Mouse (Mus musculus): ENCODE results near the gene Card10. TPM values are rescaled to one million over a fixed set of nuclear protein-coding genes. Genes with fewer than 3 reads are reported as not detected.

Card10 gene
- polyA plus RNA-seq, 1 experiment from 2014 or later, result 2.6 TPM

- Histone ChIP-seq H3K4me3 (no peak overlapping the region), H3K36me3 (no peaks in the 10 kb centered on the region), H3K27me3 (peaks cover 5% of the 10 kb centered on the region; the same call in 1 of the 2 replicates), H3K9me3 (no peaks in the 10 kb centered on the region), H3K9ac (no peak overlapping the region), H3K4me1 (replicated peaks) (no peaks in the 10 kb centered on the region), H3K4me2 (no peak overlapping the region), H3K27ac (replicated peaks) (no peak overlapping the region)
- no peak for ATAC-seq (ENCODE audit: low FRiP score, low read depth)
- WGBS, result 65% methylated on average over 9 of the region's 9 CpGs
These were observed 6.9 kb upstream of the Card10 start for GRCm38 (mm10) chr15:78809739-78810138.

DNA sequence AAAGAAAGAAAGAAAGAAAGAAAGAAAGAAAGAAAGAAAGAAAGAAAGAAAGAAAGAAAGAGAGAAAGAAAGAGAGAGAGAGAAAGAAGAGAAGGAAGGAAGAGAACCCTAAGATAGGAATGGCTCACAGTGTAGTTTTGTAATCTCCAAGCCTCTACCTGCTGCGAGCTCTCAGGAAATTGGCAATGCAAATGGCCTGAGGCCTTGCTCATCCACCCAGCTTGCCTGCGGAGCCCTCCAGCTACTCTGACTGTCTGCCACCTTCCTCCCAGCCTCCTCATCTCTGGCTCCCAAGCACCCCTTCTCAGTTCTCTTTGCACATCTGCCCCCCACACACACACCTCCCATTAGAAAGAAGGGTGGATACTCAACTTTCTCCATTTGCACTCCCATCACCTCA, 6.1 kb upstream of the Card10 start:
- peaks cover 5% of the 10 kb centered on the region; the same call in 1 of the 2 replicates for H3K27me3 ChIP-seq
- no peak for ATAC-seq (ENCODE audit: low FRiP score, low read depth)
- 95% methylated on average over 2 of the region's 2 CpGs for WGBS
- H3K4me1 ChIP-seq (replicated peaks), result no peaks in the 10 kb centered on the region
- no peak overlapping the region for H3K4me3 ChIP-seq
- H3K27ac ChIP-seq (replicated peaks), result no peak overlapping the region
- H3K36me3 ChIP-seq, result no peaks in the 10 kb centered on the region
- no peak overlapping the region for H3K4me2 ChIP-seq
- H3K9ac ChIP-seq, result no peak overlapping the region
- H3K9me3 ChIP-seq, result no peaks in the 10 kb centered on the region

GRCm38 (mm10) chr15:78807141-78807540, 4.3 kb upstream of the Card10 start:
- Histone ChIP-seq H3K4me1 (replicated peaks) (peaks cover 15% of the 10 kb centered on the region), H3K9ac (no peak overlapping the region), H3K27me3 (peaks cover 13% of the 10 kb centered on the region; the same call in 1 of the 2 replicates), H3K9me3 (no peaks in the 10 kb centered on the region), H3K4me3 (no peak overlapping the region), H3K27ac (replicated peaks) (no peak overlapping the region), H3K4me2 (no peak overlapping the region), H3K36me3 (no peaks in the 10 kb centered on the region)
- ATAC-seq (ENCODE audit: low FRiP score, low read depth), result no peak
- WGBS, result 86% methylated on average over 3 of the region's 3 CpGs

GRCm38 (mm10) chr15:78806614-78807013, 3.8 kb upstream of the Card10 start:
- 39% methylated on average over 2 of the region's 2 CpGs for whole genome bisulfite sequencing
- no peaks in the 10 kb centered on the region for H3K9me3 ChIP-seq
- no peak overlapping the region for H3K4me3 ChIP-seq
- no peaks in the 10 kb centered on the region for H3K36me3 ChIP-seq
- H3K27me3 ChIP-seq, result peaks cover 18% of the 10 kb centered on the region
- H3K4me1 ChIP-seq (replicated peaks), result peaks cover 19% of the 10 kb centered on the region
- no peak overlapping the region for H3K27ac ChIP-seq (replicated peaks)
- no peak for ATAC-seq (ENCODE audit: low FRiP score, low read depth)
- H3K9ac ChIP-seq, result no peak overlapping the region
- no peak overlapping the region for H3K4me2 ChIP-seq

DNA sequence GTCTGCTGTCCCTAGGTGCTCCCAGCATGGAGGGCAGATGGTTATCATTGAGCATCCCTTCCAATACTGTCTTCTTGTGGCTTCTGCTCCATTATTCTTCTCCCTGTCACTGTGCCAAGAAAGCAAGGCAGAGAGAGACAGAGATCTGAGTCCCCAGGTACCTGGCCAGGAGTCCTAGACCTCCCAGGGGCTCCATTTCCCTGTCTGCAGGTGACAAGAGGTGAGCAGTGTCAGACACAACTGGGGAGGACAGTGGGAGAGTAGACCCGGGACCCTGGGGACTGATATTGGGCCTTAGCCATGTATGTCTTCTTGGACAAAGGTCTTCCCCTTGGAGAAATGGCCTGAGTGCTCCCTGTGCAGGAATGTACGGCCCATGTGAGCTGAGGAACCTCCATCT, 2.5 kb upstream of the Card10 start:
- Histone ChIP-seq H3K4me3 (no peak overlapping the region), H3K9me3 (no peaks in the 10 kb centered on the region), H3K4me1 (replicated peaks) (peaks cover 21% of the 10 kb centered on the region), H3K27ac (replicated peaks) (no peak overlapping the region), H3K36me3 (no peaks in the 10 kb centered on the region), H3K9ac (no peak overlapping the region), H3K4me2 (no peak overlapping the region), H3K27me3 (peaks cover 30% of the 10 kb centered on the region)
- no peak for ATAC-seq (ENCODE audit: low FRiP score, low read depth)
- WGBS, result 90% methylated on average over 2 of the region's 2 CpGs

GRCm38 (mm10) chr15:78804326-78804725, 1.5 kb upstream of the Card10 start:
- 9% methylated on average over 6 of the region's 6 CpGs for WGBS
- H3K9ac ChIP-seq, result no peak overlapping the region
- H3K4me3 ChIP-seq, result no peak overlapping the region
- no peak overlapping the region for H3K4me2 ChIP-seq
- H3K27ac ChIP-seq (replicated peaks), result no peak overlapping the region
- no peaks in the 10 kb centered on the region for H3K36me3 ChIP-seq
- H3K27me3 ChIP-seq, result peaks cover 32% of the 10 kb centered on the region
- no peak for ATAC-seq (ENCODE audit: low FRiP score, low read depth)
- no peaks in the 10 kb centered on the region for H3K9me3 ChIP-seq
- H3K4me1 ChIP-seq (replicated peaks), result peaks cover 21% of the 10 kb centered on the region

GRCm38 (mm10) chr15:78803499-78803900, 658 bp upstream of the Card10 start:
- Histone ChIP-seq H3K36me3 (no peaks in the 10 kb centered on the region), H3K9me3 (no peaks in the 10 kb centered on the region), H3K4me2 (no peak overlapping the region), H3K27ac (replicated peaks) (no peak overlapping the region), H3K4me1 (replicated peaks) (peaks cover 25% of the 10 kb centered on the region), H3K4me3 (no peak overlapping the region), H3K9ac (no peak overlapping the region), H3K27me3 (peaks cover 32% of the 10 kb centered on the region)
- no peak for ATAC-seq (ENCODE audit: low FRiP score, low read depth)
- 6% methylated on average over 8 of the region's 8 CpGs for WGBS

- H3K27me3 ChIP-seq, result peaks cover 35% of the 10 kb centered on the region
- no peaks in the 10 kb centered on the region for H3K36me3 ChIP-seq
- ATAC-seq (ENCODE audit: low FRiP score, low read depth), result no peak; the same call in 1 of the 2 replicates
- H3K9ac ChIP-seq, result peak overlapping the region; percentile 47
- no peaks in the 10 kb centered on the region for H3K9me3 ChIP-seq
- H3K4me3 ChIP-seq, result peak overlapping the region; percentile 48
- no peak overlapping the region; the same call in 1 of the 2 replicates for H3K27ac ChIP-seq (replicated peaks)
- WGBS, result 3% methylated on average over 67 of the region's 67 CpGs
- peaks cover 25% of the 10 kb centered on the region for H3K4me1 ChIP-seq (replicated peaks)
- H3K4me2 ChIP-seq, result peak overlapping the region; percentile 81
These were observed 686 bp downstream of the Card10 start for GRCm38 (mm10) chr15:78801971-78802741.

DNA sequence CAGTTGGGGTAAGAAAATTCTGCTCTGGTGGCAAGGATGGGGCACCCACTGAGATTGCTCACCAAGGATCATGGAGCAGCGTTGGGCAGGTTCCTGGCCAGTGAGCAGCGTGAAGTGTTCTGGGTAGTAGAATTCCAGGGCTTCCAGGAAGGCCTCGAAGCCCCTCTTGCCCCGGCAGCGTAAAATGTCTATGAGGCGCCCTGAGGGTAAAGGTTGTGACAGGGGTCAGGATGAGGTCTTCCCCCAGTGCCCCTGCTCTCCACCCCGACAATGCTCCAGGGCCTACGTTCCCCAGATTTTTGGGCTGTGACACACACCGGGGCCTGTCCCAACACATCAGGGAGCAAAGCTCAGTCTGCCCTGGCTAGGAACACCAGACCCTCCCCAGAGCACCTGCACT, 1.3 kb downstream of the Card10 start:
- Histone ChIP-seq H3K27me3 (peaks cover 35% of the 10 kb centered on the region), H3K4me2 (peak overlapping the region; percentile 81), H3K4me1 (replicated peaks) (peaks cover 26% of the 10 kb centered on the region), H3K9me3 (no peaks in the 10 kb centered on the region), H3K9ac (no peak overlapping the region), H3K4me3 (peak overlapping the region; percentile 48), H3K36me3 (no peaks in the 10 kb centered on the region), H3K27ac (replicated peaks) (no peak overlapping the region)
- 72% methylated on average over 9 of the region's 9 CpGs for whole genome bisulfite sequencing
- no peak for ATAC-seq (ENCODE audit: low FRiP score, low read depth)

DNA sequence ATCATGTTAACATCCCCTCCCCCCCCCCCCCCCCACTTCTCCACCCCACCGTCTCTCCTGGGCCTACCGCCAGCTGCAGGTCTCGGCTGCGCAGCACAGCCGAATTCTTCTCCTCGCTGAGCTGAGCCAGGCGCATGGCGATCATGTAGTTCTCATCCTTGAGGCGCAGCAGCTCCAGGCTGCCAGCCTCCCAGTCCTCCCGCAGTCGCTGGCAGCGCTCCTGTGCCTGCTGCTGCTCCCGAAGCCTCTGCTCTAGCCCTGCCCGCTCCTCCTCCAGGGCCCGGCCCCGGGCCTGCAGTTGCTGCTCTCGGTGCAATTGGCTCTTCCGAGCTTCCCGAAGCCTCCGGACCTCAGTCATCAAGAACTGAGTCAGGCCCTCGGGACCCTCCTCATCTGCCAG, 3.8 kb downstream of the Card10 start:
- Histone ChIP-seq H3K9me3 (no peaks in the 10 kb centered on the region), H3K27me3 (peaks cover 30% of the 10 kb centered on the region), H3K9ac (no peak overlapping the region), H3K27ac (replicated peaks) (no peak overlapping the region), H3K36me3 (no peaks in the 10 kb centered on the region), H3K4me3 (no peak overlapping the region), H3K4me1 (replicated peaks) (peaks cover 35% of the 10 kb centered on the region), H3K4me2 (peak overlapping the region; percentile 23; the same call in 1 of the 2 replicates)
- ATAC-seq (ENCODE audit: low FRiP score, low read depth), result no peak; the same call in 1 of the 2 replicates
- 38% methylated on average over 21 of the region's 21 CpGs for WGBS

DNA sequence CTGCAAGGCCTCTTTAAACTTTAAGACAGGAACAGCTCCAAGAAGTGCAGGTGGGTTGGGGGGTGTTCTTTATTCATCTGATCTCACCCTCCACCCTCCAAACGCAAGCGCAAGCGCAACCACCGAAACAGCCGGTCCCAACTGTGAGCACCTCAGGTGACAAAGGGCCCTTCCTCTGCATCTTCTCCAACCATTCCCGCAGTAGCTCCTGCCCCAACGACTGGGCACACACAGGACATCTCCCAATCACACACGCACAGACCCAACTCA, 5.8 kb downstream of the Card10 start:
- no peak overlapping the region for H3K4me3 ChIP-seq
- whole genome bisulfite sequencing, result 87% methylated on average over 8 of the region's 8 CpGs

GRCm38 (mm10) chr15:78796196-78797059, 6.4 kb downstream of the Card10 start:
- no peaks in the 10 kb centered on the region for H3K9me3 ChIP-seq
- no peak overlapping the region for H3K9ac ChIP-seq
- 39% methylated on average over 25 of the region's 25 CpGs for WGBS
- no peaks in the 10 kb centered on the region for H3K36me3 ChIP-seq
- no peak overlapping the region for H3K27ac ChIP-seq (replicated peaks)
- H3K27me3 ChIP-seq, result peaks cover 16% of the 10 kb centered on the region
- 0 out of 2 replicates have a peak, but pooled peaks have one; percentile 39 for ATAC-seq (ENCODE audit: low FRiP score, low read depth)
- no peak overlapping the region for H3K4me3 ChIP-seq
- peaks cover 15% of the 10 kb centered on the region for H3K4me1 ChIP-seq (replicated peaks)
- no peak overlapping the region for H3K4me2 ChIP-seq

More for the DNA sequence above, 5.8 kb downstream of the Card10 start:
- Histone ChIP-seq H3K27me3 (peaks cover 21% of the 10 kb centered on the region), H3K4me1 (replicated peaks) (peaks cover 19% of the 10 kb centered on the region), H3K4me2 (no peak overlapping the region), H3K36me3 (no peaks in the 10 kb centered on the region), H3K9me3 (no peaks in the 10 kb centered on the region), H3K9ac (no peak overlapping the region), H3K27ac (replicated peaks) (no peak overlapping the region)
- no peak for ATAC-seq (ENCODE audit: low FRiP score, low read depth)
